Mouse (Mus musculus): ENCODE results near the gene Mgat4e. TPM values are rescaled to one million over a fixed set of nuclear protein-coding genes. Genes with fewer than 3 reads are reported as not detected.

Mgat4e gene
- not detected in 2 replicates for polyA plus RNA-seq (2016; fragmentation: Nextera tagmentation; extraction: Ambion mirVana)

GRCm38 (mm10) chr1:134549632-134550132 is at the start of gene Mgat4e:
Gene Mgat4e (minus strand): TSS chr1:134549682.
- H3K36me3 ChIP-seq = no peaks in the 10 kb centered on the region
- H3K4me3 ChIP-seq = no peak within 1 kb of the TSS
- no peak for ATAC-seq (ENCODE audit: low FRiP score, low read depth)
- no peak within 1 kb of the TSS for H3K27ac ChIP-seq
- no peaks in the 10 kb centered on the region for H3K27me3 ChIP-seq (replicated peaks)
- no peaks in the 10 kb centered on the region for H3K4me1 ChIP-seq
- H3K9ac ChIP-seq = no peak within 1 kb of the TSS
- WGBS = 55% methylated on average over 7 of the region's 7 CpGs
- H3K4me2 ChIP-seq (replicated peaks) = no peak within 1 kb of the TSS
- peaks cover 7% of the 10 kb centered on the region; the same call in 1 of the 2 replicates for H3K9me3 ChIP-seq

- Histone ChIP-seq H3K9ac (no peak overlapping the region), H3K9me3 (no peaks in the 10 kb centered on the region), H3K4me1 (no peaks in the 10 kb centered on the region), H3K36me3 (peaks cover 76% of the 10 kb centered on the region), H3K27me3 (replicated peaks) (no peaks in the 10 kb centered on the region), H3K4me3 (no peak overlapping the region), H3K27ac (no peak overlapping the region), H3K4me2 (replicated peaks) (no peak overlapping the region)
- no peak for ATAC-seq (ENCODE audit: low FRiP score, low read depth)
- WGBS = 94% methylated on average over 9 of the region's 9 CpGs
Measured at GRCm38 (mm10) chr1:134597339-134598054, 48.0 kb upstream of the Mgat4e start.

GRCm38 (mm10) chr1:134591773-134592172 is 42.3 kb upstream of the Mgat4e start:
- H3K9ac ChIP-seq = no peak overlapping the region
- no peak overlapping the region for H3K4me3 ChIP-seq
- no peak overlapping the region for H3K27ac ChIP-seq
- no peak overlapping the region for H3K4me2 ChIP-seq (replicated peaks)
- no peak for ATAC-seq (ENCODE audit: low FRiP score, low read depth)
- H3K4me1 ChIP-seq = no peaks in the 10 kb centered on the region
- WGBS = 96% methylated on average over 2 of the region's 2 CpGs
- H3K36me3 ChIP-seq = peaks cover 55% of the 10 kb centered on the region
- no peaks in the 10 kb centered on the region for H3K9me3 ChIP-seq
- H3K27me3 ChIP-seq (replicated peaks) = no peaks in the 10 kb centered on the region

- no peak overlapping the region for H3K4me3 ChIP-seq
- no peak overlapping the region for H3K9ac ChIP-seq
- H3K9me3 ChIP-seq = no peaks in the 10 kb centered on the region
- no peaks in the 10 kb centered on the region for H3K27me3 ChIP-seq (replicated peaks)
- no peak overlapping the region for H3K4me2 ChIP-seq (replicated peaks)
- H3K27ac ChIP-seq = no peak overlapping the region
- ATAC-seq (ENCODE audit: low FRiP score, low read depth) = no peak
- H3K36me3 ChIP-seq = peaks cover 51% of the 10 kb centered on the region
- no peaks in the 10 kb centered on the region for H3K4me1 ChIP-seq
Measured at GRCm38 (mm10) chr1:134589676-134590075, 40.2 kb upstream of the Mgat4e start.

- Histone ChIP-seq H3K27me3 (replicated peaks) (no peaks in the 10 kb centered on the region), H3K4me1 (0 out of 2 replicates have a peak, but pooled peaks cover 7% of the 10 kb centered on the region)
Measured at GRCm38 (mm10) chr1:134583560-134583959, 34.1 kb upstream of the Mgat4e start.

GRCm38 (mm10) chr1:134580796-134581195 is 31.3 kb upstream of the Mgat4e start:
- Histone ChIP-seq H3K36me3 (peaks cover 7% of the 10 kb centered on the region), H3K4me3 (no peak overlapping the region), H3K27me3 (replicated peaks) (no peaks in the 10 kb centered on the region), H3K27ac (no peak overlapping the region), H3K4me1 (0 out of 2 replicates have a peak, but pooled peaks cover 7% of the 10 kb centered on the region), H3K9ac (no peak overlapping the region), H3K9me3 (no peaks in the 10 kb centered on the region), H3K4me2 (replicated peaks) (no peak overlapping the region)
- WGBS = 95% methylated on average over 2 of the region's 2 CpGs
- no peak for ATAC-seq (ENCODE audit: low FRiP score, low read depth)

More at GRCm38 (mm10) chr1:134583560-134583959, 34.1 kb upstream of the Mgat4e start:
- ATAC-seq (ENCODE audit: low FRiP score, low read depth) = no peak
- H3K27ac ChIP-seq = no peak overlapping the region
- peaks cover 16% of the 10 kb centered on the region for H3K36me3 ChIP-seq
- WGBS = 70% methylated on average over 3 of the region's 3 CpGs
- H3K9me3 ChIP-seq = no peaks in the 10 kb centered on the region
- no peak overlapping the region for H3K4me3 ChIP-seq
- no peak overlapping the region for H3K4me2 ChIP-seq (replicated peaks)
- no peak overlapping the region for H3K9ac ChIP-seq

- WGBS = 89% methylated on average over 6 of the region's 6 CpGs
- H3K9me3 ChIP-seq = no peaks in the 10 kb centered on the region
- no peak for ATAC-seq (ENCODE audit: low FRiP score, low read depth)
- H3K4me1 ChIP-seq = 0 out of 2 replicates have a peak, but pooled peaks cover under 1% of the 10 kb centered on the region
- no peak overlapping the region for H3K27ac ChIP-seq
- H3K36me3 ChIP-seq = 0 out of 2 replicates have a peak, but pooled peaks cover 2% of the 10 kb centered on the region
- H3K4me2 ChIP-seq (replicated peaks) = no peak overlapping the region
- no peak overlapping the region for H3K4me3 ChIP-seq
- no peaks in the 10 kb centered on the region for H3K27me3 ChIP-seq (replicated peaks)
- no peak overlapping the region for H3K9ac ChIP-seq
Measured at GRCm38 (mm10) chr1:134577384-134578120, 28.1 kb upstream of the Mgat4e start.

GRCm38 (mm10) chr1:134573932-134574315 is 24.4 kb upstream of the Mgat4e start:
- Histone ChIP-seq H3K9ac (no peak overlapping the region), H3K4me3 (no peak overlapping the region), H3K4me2 (replicated peaks) (no peak overlapping the region), H3K36me3 (no peaks in the 10 kb centered on the region), H3K4me1 (no peaks in the 10 kb centered on the region), H3K27ac (no peak overlapping the region), H3K9me3 (no peaks in the 10 kb centered on the region), H3K27me3 (replicated peaks) (no peaks in the 10 kb centered on the region)
- no peak for ATAC-seq (ENCODE audit: low FRiP score, low read depth)
- 77% methylated on average over 5 of the region's 5 CpGs for WGBS

GRCm38 (mm10) chr1:134573300-134573931 is 23.9 kb upstream of the Mgat4e start:
- no peaks in the 10 kb centered on the region for H3K36me3 ChIP-seq
- no peaks in the 10 kb centered on the region for H3K27me3 ChIP-seq (replicated peaks)
- no peak overlapping the region for H3K4me3 ChIP-seq
- H3K9me3 ChIP-seq = no peaks in the 10 kb centered on the region
- no peak overlapping the region for H3K4me2 ChIP-seq (replicated peaks)
- no peak overlapping the region for H3K9ac ChIP-seq
- ATAC-seq (ENCODE audit: low FRiP score, low read depth) = no peak
- 87% methylated on average over 1 of the region's 1 CpGs for WGBS
- no peaks in the 10 kb centered on the region for H3K4me1 ChIP-seq
- no peak overlapping the region for H3K27ac ChIP-seq

GRCm38 (mm10) chr1:134570631-134571030 is 21.1 kb upstream of the Mgat4e start:
- Histone ChIP-seq H3K27me3 (replicated peaks) (no peaks in the 10 kb centered on the region), H3K27ac (no peak overlapping the region), H3K36me3 (no peaks in the 10 kb centered on the region), H3K4me3 (no peak overlapping the region), H3K4me1 (peaks cover 5% of the 10 kb centered on the region), H3K9ac (no peak overlapping the region), H3K4me2 (replicated peaks) (no peak overlapping the region), H3K9me3 (no peaks in the 10 kb centered on the region)
- 69% methylated on average over 3 of the region's 3 CpGs for WGBS
- ATAC-seq (ENCODE audit: low FRiP score, low read depth) = no peak

GRCm38 (mm10) chr1:134570171-134570570 is 20.7 kb upstream of the Mgat4e start:
- Histone ChIP-seq H3K4me1 (peaks cover 8% of the 10 kb centered on the region), H3K27ac (no peak overlapping the region), H3K4me3 (no peak overlapping the region), H3K27me3 (replicated peaks) (no peaks in the 10 kb centered on the region), H3K9me3 (no peaks in the 10 kb centered on the region), H3K36me3 (no peaks in the 10 kb centered on the region), H3K9ac (no peak overlapping the region), H3K4me2 (replicated peaks) (no peak overlapping the region)
- ATAC-seq (ENCODE audit: low FRiP score, low read depth) = no peak
- WGBS = 95% methylated on average over 9 of the region's 9 CpGs

GRCm38 (mm10) chr1:134567511-134567910 is 18.0 kb upstream of the Mgat4e start:
- H3K9me3 ChIP-seq = no peaks in the 10 kb centered on the region
- peaks cover 14% of the 10 kb centered on the region for H3K4me1 ChIP-seq
- no peak overlapping the region for H3K9ac ChIP-seq
- no peaks in the 10 kb centered on the region for H3K27me3 ChIP-seq (replicated peaks)
- H3K4me2 ChIP-seq (replicated peaks) = no peak overlapping the region
- no peaks in the 10 kb centered on the region for H3K36me3 ChIP-seq
- 30% methylated on average over 1 of the region's 1 CpGs for WGBS
- no peak for ATAC-seq (ENCODE audit: low FRiP score, low read depth)
- no peak overlapping the region for H3K4me3 ChIP-seq
- H3K27ac ChIP-seq = no peak overlapping the region
